Mouse (Mus musculus) megakaryocyte, embryonic 14.5 days (primary cell): ENCODE data around the gene Rab7b.

Experiments used
- FLI1 ChIP-seq: IDR thresholded peaks from 2 replicates; pipeline ENCODE4 v1.6.1; 2012; ENCODE audit warnings: low read length, inconsistent platforms, mixed read lengths
- GATA1 ChIP-seq: IDR thresholded peaks from 3 replicates; pipeline ENCODE4 v1.6.1; 2012; ENCODE audit warnings: mixed read lengths, low read length, inconsistent platforms, borderline replicate concordance

DNA sequence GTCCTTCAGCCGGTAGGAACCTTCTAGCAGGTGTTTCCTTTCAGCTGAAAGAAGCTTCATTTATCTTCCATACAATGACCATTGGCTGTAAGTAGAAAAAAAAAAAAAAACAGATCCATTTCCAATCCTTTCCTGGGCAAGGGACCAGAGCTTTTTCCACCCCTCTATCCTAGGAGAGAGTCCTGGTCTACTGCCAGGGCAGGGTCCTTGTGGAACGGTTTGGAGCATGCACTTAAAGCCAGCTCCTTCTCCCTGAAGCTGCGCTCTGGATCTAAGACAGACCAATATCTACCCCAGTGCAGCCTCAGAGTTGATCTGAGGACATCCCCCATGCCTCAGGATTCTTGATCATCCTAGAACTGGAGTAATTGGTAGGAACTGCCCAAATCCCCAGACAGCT lies 33.5 kb downstream of the Rab7b start:
- TF ChIP-seq GATA1, result no peak
- no peak for TF ChIP-seq FLI1
